Mouse (Mus musculus) heart, postnatal 36 days (tissue): ENCODE data around the gene Fstl4. TPM values are rescaled to one million over a fixed set of nuclear protein-coding genes. Genes with fewer than 3 reads are reported as not detected.

Source experiments
- DNase-seq, 2 experiments: peaks; one replicate each; pipeline ENCODE4 v3.0.0; 2021 to 2022
- intact Hi-C: fragments of 180-260 bp; cut with DNase I; formaldehyde crosslinking; loops from one replicate; pipeline ENCODE4 v1.15.1; 2025
- total RNA-seq, 2 experiments: library from RNA; stranded (reverse); gene quantifications; 2 replicates each; pipeline ENCODE4 v1.2.3; 2021

Fstl4 gene
- total RNA-seq, 2 experiments from 2014 or later = 1.4 to 4.0 TPM

DNA sequence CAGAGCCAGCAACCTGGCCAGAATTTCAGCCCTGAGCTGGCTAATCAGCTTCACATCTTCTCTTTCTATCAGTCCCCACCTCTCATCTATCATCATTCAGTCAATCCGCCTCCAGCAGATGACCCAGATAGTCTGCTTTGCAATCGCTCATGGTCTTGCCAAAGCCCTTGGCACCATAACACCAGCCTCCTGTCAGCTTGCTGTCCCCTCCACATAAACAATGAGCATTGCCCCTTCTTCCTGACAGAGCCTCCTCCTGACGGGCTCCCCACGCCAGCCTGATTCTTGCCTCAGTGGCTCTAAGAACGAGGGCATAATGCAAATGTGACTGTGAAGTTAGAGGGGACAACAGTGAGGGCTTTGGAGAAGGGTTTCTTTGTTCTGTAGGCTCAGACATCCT lies 355.5 kb downstream of the Fstl4 start:
- intact Hi-C loops = no loop called here
- no peak for DNase-seq

DNA sequence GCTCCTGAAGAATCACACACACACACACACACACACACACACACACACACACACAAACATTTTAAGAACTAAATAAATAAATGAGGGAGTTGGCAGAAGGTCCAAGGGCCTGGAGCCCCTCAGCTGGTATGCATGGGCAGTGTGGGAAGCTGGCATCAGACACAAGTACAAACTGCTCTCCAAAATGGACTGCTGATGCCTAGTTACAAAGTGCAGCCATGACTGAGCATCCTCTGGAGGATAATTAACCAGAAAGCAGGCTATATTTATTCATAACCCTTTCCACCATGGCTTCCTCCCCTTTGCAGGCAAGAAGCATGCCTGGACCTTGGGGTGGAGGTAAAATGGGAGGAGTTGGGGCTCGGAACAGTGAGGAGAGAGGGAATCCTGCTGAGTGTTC lies 356.8 kb downstream of the Fstl4 start:
- intact Hi-C loops = no loop called here
- DNase-seq = no peak

DNA sequence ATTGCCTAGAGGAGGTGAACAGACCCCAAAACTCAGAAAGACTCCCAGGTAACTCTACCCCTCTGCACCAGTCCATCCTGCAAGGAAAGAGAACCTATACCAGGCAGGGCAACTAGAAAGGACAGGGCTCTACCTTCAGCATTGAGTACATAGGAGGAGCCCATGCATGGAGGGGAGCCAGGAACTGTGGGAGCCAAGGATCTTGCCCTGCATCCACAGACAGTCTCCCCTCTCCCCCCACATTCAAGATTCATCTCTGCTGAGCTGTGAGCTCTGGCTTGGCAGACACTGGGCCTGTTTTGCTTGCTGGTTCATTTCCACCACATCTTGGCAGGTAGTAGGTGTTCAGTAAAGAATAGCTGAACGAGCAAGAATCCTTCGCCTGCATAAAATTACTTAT lies 360.4 kb downstream of the Fstl4 start:
- no peak for DNase-seq
- intact Hi-C loops = no loop called here

DNA sequence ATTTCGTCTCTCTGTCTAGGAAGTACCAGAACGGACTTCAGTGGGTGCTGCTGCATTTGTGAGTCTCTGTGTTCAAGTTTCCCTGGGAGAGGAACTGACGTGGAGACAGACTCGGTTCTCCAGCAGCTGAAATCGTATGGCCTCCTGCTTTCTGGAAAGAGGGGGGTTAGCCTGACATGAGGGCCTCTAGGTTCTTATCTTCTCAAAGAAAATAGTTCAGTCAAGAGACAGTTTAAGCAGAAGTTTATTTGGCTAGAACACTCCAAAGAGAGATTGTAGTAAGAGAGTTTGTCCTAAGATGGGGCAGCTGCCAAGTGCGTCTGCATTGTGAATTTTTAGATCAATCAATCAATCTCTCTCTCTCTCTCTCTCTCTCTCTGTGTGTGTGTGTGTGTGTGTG lies 362.2 kb downstream of the Fstl4 start:
- intact Hi-C loops = no loop called here
- no peak for DNase-seq

DNA sequence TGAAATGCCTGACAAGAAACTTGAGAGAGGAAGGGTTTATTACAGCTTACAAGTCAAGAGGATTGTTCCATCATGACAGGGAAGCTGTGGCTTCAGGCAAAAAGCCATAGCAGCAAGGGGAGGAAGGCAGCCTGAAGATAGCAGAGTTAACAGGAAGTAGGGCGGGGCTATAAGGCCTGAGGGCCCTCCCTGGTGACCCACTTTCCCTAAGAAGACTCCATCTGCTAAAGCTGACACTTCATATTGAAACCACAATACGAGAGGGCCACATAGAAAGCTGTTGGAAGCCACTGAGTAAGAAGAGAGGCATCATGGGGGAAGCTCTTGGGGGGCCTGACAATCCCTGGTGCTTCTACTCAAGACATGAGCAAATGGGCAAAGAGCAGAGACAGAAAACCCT lies 364.2 kb downstream of the Fstl4 start:
- DNase-seq = no peak
- intact Hi-C loops = no loop called here

DNA sequence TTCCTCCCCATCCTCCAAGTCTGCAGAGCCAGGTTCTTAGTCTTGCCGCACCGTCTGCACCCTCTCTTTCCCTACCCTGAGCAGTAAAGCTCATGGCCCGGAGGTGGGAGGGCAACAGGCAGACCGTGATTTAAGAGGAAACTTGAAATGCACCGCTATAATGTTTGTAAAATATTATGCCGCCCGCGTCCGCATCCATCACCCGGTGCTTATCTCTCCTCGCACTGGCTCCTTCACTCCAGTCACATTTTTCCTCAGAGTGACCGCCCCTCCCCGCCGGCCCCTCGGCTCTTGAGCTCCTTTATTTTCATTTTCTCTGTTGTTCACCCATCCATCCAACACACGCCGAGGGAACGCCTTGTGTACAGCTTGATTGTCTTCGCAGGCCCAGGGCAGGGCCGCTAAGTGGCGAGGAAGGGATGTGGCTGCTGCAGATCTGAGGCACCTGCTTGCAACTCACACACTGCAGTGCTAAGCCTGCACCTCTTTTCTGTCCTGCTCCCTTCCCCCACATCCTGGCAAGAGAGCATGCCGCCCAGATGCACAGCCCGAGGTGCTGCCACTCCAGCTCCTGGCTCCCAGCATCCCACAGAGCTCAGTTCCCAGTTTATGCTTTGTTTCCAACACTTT lies 368.1 kb downstream of the Fstl4 start:
- intact Hi-C loops = no loop called here
- no peak for DNase-seq

DNA sequence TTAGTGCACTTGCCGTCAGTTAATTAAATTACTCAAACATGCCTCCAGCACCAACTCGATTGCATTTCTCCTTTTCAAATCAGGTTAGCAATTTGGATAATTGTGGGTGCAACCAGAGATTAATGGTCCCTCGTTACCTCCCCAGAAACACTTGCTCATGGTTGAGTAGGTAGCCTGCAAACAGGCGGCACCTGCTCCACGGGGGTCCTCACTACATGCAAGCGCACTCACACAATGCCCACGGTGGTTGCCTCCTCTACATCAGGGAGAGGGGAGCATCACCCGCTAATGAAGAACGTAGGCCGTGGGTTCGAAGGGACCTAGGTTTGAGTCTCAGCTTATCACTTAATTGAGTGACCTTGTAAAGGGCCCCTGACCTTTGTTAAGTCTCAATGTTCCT lies 371.9 kb downstream of the Fstl4 start:
- intact Hi-C loops = no loop called here

DNA sequence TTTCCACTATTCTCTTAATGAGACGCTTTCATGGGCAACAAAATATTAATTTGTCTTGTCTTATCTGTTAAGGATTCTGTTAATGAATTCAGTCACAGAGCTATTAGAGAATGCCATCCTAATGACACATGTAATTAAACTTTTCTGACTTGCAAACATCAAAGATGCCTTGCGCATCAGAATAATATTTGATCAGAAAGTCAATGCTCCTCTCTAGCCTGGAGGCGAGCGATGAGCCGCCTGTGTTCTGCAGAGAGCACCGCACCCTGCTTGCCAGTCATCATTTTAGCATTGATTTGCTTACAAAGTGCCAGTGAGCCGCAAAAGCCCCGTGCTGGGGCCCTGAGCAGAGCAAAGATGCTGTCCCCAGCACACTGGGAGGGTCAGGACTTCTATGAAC lies 372.9 kb downstream of the Fstl4 start:
- intact Hi-C loops = no loop called here
- no peak for DNase-seq

More for the DNA sequence above, 371.9 kb downstream of the Fstl4 start:
- DNase-seq = no peak

DNA sequence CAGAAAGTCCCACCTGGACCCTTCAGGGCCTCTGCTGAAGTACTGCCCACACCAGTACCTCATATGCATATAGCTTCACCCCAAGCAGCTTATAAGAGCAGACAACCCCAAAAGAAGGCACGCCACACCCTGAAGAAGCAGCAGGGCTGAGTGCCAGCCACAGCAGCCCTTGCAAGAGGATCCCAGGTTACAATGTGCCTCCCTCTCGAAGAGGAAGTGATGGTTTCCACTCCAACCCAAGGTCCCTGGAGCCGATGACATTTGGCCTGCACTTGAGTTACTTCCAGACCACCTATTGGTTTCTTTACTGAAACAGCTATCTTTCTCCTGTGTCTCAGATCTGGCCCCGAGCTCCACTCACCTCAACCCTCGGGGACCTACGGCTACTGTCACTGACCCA lies 373.8 kb downstream of the Fstl4 start:
- DNase-seq = no peak
- intact Hi-C loops = no loop called here

DNA sequence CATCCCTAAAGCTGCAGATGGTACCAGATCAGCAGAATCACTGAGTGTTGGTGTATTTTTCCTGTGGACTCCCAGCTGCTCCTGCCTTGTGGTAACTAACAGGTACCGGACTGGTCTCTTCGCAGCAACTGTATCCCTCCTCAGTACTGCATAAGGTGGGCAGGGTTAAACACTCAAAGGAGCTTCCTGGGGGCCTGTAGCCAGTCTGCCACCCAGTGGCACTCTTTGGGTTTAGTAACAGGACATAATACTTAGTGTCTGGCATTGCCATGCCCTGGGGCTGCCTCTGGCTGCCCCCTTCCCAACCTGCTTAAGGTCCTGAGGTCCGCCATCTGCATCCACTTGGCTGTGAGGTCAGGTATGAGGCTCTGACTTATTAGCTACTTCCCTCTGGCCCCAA lies 375.2 kb downstream of the Fstl4 start:
- intact Hi-C loops = no loop called here
- no peak for DNase-seq

DNA sequence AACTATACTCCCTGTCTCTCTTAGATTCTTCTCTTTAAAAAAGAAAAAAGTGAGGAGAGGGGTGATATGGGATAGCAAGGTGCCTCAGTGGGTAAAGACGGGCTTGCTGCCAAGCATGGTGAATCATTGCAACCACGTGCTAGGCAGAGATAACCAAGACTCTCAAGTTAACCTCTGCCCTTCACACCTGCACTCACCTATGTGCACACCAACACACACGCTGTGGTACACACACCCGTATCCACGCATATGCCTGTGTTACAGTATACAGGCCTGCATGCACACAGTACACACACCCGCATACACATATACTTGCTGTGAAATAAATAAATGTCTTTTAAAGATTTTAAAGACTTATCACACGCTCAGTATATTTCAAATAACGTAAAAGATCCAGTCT lies 375.8 kb downstream of the Fstl4 start:
- intact Hi-C loops = no loop called here
- no peak for DNase-seq

DNA sequence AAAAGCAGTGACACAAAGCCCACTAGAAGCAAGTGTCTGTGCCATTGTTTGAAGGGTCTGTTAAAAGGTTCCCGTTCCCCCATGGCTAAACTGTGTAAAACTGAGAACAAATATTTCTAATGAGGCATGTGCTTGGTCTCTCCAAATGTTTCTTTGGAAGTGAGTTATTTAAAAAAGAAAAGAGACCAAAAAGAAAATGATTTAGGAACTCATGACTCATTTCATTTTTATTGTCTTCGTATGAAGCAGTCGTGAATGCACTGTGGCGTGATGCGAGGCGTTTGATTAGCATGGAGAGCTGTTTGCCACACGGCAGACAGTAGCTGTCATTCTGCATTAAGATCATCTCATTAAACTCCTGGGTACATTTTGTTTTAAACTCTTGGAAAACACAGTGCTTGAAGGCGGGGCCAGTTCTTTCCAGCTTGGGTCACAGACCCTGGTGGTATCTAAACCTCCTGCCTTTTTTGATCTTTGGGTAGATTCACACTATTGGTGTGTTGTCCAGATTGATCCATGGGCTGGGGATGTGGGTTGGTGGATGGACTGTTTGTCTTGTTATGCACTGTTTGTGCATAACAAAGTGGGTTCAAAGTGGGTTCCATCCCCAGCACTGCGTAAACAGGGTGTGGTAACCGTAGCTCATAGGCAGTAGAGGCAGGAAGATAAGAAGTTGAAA lies 376.4 kb downstream of the Fstl4 start:
- no peak for DNase-seq
- intact Hi-C loops = no loop called here

DNA sequence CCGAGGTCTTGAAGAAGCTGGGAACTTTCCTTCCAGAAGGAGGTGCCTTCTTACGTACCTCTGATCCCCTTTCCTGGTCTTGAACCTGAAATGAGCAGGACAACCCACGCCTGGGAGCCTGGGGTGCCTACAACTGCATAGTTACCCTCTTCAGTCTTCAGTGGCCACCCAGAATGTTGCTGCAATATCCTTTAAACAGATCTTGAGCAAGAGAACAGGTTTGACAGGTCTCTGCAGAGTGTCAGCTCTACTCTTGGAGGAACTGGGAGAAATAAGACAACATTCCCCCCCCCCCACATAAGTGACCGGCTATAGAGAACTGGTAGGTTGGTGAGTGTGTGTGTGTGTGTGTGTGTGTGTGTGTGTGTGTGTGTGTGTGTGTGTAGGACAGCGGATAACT lies 379.1 kb downstream of the Fstl4 start:
- DNase-seq = no peak
- intact Hi-C loops = no loop called here

DNA sequence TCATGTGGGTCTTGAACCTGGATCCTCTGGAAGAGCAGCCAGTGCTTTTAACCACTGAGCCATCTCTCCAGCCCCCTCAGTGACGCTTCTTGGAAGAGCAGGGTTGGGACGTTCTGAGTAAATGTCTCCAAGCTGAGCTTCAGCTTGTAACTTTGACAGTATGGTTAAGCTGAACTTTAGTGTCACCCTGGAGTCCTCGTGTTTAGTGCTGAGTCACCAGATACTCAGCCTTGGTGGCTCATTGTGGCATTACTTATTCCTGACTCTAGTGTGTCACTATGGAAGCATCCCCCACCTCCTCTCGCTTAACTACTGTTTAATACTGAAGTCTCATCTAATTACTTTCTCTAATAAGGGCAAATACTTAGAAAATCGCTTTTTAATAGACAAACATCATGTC lies 380.1 kb downstream of the Fstl4 start:
- intact Hi-C loops = no loop called here
- no peak for DNase-seq

DNA sequence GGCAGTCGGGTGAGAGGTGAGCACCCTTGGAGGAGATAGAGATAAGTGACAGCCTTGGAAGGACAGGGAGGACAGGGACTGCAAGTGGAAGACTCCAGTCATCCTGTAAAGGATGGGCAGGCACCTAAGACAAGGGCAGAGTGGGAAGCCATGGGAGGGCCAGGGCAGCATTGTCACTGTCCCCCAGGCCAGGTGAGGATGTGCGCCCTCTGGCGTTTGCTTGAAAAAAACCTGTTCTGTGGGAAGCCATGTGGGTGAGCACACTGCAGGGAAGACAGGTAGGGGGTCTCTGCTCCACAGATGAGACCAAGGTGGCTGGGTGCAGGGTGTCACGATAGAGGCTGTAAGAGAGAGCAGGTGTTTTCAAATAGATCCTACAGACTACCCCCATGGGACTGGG lies 381.9 kb downstream of the Fstl4 start:
- intact Hi-C loops = loop anchor here (5.0 kb wide), 1 partner anchor 724 kb away; no protein-coding TSS in a partner anchor
- peak; percentile 3 to 20 for DNase-seq

DNA sequence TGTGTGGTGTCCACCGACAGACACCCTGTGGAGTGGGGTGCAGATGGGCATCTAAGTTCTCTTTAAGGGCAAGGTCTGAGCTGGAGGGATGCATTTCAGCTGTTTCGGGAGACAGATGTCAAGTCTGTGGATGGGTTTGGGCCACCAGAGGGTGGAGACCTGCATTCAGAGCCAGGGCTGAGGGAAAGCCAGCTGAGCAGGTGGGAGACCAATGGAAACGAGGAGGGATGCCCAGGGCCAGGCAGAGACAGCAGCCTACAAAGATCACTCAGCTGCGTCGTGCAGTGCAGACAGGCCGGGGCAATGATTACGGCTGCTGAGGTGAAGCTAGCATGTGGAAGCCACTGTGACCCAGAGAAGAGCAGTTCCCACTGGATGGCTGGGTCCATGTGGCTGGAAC lies 392.0 kb downstream of the Fstl4 start:
- DNase-seq = no peak
- intact Hi-C loops = no loop called here

DNA sequence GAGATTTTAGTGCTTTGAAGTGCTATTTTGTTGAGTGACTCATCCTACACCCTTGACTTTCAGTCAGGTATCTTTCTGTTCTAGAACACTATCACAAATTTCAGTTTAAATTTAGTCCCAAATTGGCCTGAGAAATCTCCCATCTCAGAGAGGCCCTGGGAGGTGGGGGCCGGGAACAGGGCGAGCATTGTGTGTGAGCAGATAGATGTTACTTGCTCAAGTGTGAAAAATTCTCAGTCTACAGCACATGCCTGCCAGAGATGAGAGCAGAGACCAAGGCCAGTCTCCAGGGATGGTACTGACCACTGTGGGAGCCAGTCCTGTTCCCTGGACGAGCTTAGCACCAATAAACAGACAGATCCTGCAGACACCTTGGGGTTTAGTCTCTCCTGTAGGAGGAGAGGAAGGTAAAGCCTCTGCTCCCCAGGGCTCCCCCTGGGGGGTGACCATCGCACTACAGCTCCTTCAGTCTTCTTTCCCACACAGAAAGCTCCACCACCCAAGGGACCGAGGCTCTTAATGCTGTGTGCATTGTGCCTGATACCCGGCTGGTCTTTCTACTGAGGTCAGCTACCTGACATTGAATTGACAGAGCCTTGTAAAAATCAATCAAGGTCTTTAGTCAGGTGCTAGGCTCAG lies 393.3 kb downstream of the Fstl4 start:
- no peak for DNase-seq
- intact Hi-C loops = no loop called here

DNA sequence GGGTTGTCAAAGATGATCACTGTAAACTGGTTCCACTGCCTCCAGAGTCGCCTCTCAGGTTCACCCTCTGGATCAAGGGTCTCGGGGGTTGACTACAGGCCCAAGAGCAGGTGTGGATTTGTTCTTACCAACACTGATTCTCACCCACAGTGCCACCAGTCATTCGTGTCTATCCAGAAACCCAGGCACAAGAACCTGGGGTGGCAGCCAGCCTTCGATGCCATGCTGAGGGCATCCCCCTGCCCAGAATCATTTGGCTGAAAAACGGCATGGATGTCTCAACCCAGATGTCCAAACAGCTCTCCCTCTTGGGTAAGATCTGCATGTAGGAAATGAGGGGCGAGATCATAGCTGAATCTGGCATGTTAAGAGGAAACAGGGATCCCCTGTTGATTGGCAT lies 398.0 kb downstream of the Fstl4 start:
- DNase-seq = no peak
- intact Hi-C loops = no loop called here

DNA sequence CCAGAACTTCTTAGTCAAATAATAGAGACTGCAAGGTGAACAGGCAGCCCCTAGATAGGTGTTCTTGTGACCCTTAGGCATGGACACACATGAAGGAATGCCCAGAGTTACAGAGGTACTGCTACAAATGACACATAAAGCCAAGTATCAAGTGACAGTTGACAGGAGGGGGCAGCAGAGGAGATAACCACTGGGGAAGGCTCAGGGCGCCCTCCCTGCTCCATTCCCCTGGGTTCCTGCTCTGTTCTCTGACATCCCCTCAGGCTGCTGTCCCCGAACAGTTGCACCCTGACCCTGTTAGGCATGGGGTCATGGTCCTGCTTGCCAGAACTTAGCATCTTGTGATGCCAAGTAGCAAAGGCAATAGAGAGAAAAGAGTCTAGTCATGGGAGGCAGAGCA lies 402.0 kb downstream of the Fstl4 start:
- intact Hi-C loops = no loop called here
- no peak for DNase-seq

DNA sequence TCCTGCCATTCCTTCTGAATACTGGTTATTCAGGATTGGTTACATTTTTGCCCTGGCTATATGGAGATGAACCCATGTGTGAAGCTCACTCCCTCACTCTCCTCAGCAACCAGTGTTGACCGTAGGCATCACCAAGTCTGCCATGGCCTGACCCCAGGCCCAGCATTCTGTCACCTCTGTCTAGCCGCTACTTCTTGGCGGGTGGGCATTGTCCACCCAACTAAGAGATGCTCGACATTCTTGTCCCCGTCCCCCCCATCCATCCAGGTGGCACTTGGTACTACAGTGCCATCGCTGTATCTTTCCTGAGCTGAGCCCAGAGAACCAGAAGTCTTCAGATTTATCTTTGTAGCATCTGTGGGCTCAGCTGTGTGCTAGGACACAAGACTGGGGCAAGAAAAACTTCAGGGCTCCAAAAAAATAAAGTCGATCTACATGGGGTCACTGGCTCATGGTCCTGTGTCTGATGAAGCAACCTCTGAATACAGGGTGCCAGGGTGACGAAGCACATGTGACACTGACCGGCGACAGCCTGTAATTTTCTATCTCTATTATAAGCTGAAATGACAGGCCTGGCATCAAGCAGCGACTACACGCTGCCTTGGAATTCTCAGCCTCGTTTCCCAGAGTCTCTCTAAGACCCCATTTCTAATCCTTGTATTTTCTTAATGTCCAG lies 417.9 kb downstream of the Fstl4 start:
- intact Hi-C loops = no loop called here

DNA sequence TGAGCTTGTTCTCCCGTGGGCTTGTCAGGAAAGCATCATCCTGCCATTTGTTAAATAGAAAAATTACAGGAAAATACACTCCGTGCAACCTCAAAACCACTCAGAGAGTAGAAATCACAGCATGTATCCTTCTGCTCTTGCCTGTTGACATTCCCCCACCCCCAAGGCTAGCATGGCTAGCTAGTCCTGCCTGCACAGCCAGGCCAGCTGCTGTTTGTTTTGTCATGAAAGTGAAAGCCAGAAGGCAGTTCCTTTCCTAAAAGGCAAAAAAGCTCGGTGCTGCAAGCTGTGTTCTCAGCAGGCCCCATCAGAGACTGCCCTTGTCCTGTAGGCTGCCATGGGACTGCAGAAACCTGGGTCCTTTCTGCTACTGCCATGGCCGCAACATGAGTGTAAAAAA lies 418.4 kb downstream of the Fstl4 start:
- DNase-seq = peak; percentile 14 to 16
- intact Hi-C loops = no loop called here

More for the DNA sequence above, 417.9 kb downstream of the Fstl4 start:
- DNase-seq = no peak

DNA sequence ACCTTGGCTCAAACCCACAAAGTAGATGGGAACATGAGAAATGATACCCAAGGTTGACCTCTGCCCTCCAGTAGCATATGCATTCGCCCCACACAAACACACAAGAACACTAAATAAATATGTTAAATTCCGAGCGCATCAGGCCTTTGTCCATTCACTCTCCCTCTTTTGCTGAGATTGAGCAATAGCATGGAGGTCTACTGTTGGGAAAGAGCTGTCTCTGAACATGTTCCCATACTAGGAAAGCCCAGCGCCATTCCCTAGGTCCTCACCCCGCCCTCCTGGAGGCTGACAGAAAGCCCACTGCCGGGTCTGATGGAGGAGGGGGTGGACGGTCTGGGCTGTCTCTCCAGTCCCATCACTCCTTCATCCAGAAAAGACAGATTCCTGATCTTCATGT lies 419.6 kb downstream of the Fstl4 start:
- intact Hi-C loops = no loop called here
- no peak for DNase-seq
